Mouse (Mus musculus): Measurements from ENCODE around the gene Tnfrsf25. TPM values are rescaled to one million over a fixed set of nuclear protein-coding genes. Genes with fewer than 3 reads are reported as not detected.

Tnfrsf25 gene
- polyA plus RNA-seq, 1 experiment = 0.56 TPM

DNA sequence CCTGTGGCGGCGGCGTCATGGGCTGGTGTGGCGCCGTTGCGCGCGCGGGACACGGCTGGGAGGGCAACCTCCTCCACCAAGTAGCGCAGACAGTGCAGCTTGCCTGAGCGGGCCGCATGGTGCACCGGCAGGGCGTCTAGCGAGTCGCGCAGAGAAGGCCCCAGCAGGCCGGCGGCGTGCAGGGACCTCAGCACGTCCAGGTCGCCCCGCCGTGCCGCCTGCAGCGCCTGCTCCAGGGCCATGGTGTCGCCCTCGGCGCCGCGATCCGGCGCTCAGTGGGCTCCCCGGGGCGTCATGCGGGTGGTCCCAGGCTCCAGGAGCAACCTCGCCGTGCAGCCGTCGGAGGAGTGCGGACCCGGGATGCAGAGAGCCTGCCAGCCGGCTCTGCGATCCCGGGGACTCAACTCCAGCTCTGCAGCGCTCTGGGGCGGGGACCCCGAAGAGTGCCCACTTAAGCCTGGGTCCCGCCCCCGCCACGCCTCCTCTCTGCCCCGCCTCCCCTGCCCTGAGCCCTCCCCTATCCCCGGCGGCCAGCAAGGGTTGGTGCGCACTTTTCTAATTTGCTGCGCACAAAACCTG, 36.3 kb downstream of the Tnfrsf25 start, which contains the start of gene Espn:
Gene Espn (minus strand): TSS at position 406 of the 579 bp plus-strand sequence.
- no peaks in the 10 kb centered on the region for H3K9me3 ChIP-seq
- no peak for TF ChIP-seq GATA1 (IDR thresholded peaks at IDR 0.05; ENCODE audit: borderline replicate concordance, low read length)
- TF ChIP-seq FLI1 (IDR thresholded peaks at IDR 0.05; ENCODE audit: low read length) = no peak
- H3K4me1 ChIP-seq = peaks cover 51% of the 10 kb centered on the region
- peak within 1 kb of the TSS; percentile 85 for H3K4me3 ChIP-seq (replicated peaks)
- peaks cover 67% of the 10 kb centered on the region for H3K27me3 ChIP-seq (replicated peaks)
- no peaks in the 10 kb centered on the region for H3K36me3 ChIP-seq (replicated peaks; ENCODE audit: low read length)

DNA sequence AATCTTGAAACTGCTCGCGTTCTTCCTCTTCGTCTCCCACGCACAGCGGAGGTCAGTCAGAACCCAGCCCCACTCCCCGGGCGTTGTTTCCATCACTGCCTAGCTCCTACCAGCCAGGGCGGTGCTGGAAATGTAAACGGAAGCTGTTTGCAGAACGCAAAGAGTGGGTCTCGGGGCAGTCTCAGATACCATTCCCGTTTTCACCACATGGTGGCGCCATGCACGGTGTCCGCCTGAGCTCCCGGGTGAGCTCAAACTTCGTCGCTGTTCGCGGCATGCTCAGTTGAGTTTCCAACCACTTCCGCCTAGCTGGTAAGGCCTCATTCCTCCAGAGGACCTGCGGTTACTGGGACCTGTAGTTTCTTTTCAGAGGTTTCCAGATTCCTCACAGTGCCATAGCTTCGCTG, 38.0 kb downstream of the Tnfrsf25 start:
- H3K36me3 ChIP-seq (replicated peaks; ENCODE audit: low read length) = no peaks in the 10 kb centered on the region
- H3K4me1 ChIP-seq = peaks cover 66% of the 10 kb centered on the region
- no peaks in the 10 kb centered on the region for H3K9me3 ChIP-seq
- H3K4me3 ChIP-seq (replicated peaks) = peak overlapping the region; percentile 88
- TF ChIP-seq GATA1 (IDR thresholded peaks at IDR 0.05; ENCODE audit: borderline replicate concordance, low read length) = no peak
- TF ChIP-seq FLI1 (IDR thresholded peaks at IDR 0.05; ENCODE audit: low read length) = no peak
- H3K27me3 ChIP-seq (replicated peaks) = peaks cover 67% of the 10 kb centered on the region

DNA sequence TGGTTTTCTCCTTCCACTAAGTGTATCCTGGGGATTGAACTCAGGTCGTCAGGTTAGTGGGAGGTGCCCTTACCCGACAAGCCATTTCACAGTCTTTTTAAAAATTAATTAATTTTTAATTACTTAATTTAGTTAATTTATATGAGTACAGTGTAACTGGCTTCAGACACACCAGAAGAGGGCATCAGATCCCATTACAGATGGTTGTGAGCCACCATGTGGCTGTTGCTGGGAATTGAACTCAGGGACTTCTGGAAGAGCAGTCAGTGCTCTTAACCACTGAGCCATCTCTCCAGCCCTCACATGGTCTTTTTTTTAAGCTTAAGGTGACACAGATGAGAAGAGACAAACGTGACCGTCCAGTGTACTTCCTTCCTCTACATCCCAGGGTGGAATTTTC, 39.3 kb downstream of the Tnfrsf25 start:
- TF ChIP-seq FLI1 (IDR thresholded peaks at IDR 0.05; ENCODE audit: low read length) = no peak
- no peak for TF ChIP-seq GATA1 (IDR thresholded peaks at IDR 0.05; ENCODE audit: borderline replicate concordance, low read length)
- Histone ChIP-seq H3K4me1 (peaks cover 75% of the 10 kb centered on the region), H3K4me3 (replicated peaks) (no peak overlapping the region), H3K36me3 (replicated peaks; ENCODE audit: low read length) (no peaks in the 10 kb centered on the region), H3K27me3 (replicated peaks) (peaks cover 67% of the 10 kb centered on the region), H3K9me3 (no peaks in the 10 kb centered on the region)

DNA sequence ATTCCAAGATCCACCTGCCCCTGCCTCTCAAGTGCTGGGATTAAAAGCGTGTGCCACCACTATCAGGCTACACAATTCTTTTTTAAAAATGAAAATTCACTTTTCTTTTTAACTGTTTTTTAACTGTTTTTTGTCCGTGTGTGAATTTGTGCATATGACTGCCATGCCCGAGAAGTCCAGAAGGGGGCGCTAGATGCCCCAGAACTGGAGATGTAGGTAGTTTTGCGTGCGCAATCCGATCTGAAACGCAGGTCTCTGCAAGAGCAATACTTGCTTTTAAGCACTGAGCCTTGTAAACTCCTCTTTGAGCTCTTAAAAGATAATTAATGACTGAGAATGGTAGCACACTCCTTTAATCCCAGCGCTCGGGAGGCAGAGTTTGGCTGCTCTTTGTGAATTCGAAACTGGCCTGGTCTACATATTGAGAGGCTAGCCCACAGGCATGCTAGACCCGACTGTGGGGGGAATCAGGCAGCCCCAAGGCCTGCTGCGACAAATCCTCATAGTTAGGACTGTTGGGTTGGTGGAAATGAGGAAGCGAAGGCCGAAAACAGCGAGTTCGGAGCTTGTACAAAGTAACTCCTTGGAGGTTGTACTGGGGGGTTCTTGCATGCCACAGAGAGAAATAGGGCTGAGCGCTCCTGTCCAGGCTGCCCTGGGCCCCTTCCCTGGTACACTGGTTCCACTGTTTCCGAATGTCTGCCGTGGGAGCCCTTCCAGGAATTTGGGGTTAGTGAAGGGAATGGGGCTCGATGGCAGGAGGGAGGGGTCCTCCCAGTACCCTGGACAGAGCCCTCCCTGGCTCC, 42.2 kb downstream of the Tnfrsf25 start:
- peak overlapping the region; percentile 89 for H3K4me3 ChIP-seq (replicated peaks)
- TF ChIP-seq FLI1 (IDR thresholded peaks at IDR 0.05; ENCODE audit: low read length) = no peak
- TF ChIP-seq GATA1 (IDR thresholded peaks at IDR 0.05; ENCODE audit: borderline replicate concordance, low read length) = no peak
- no peaks in the 10 kb centered on the region for H3K36me3 ChIP-seq (replicated peaks; ENCODE audit: low read length)
- H3K4me1 ChIP-seq = peaks cover 55% of the 10 kb centered on the region
- peaks cover 70% of the 10 kb centered on the region for H3K27me3 ChIP-seq (replicated peaks)
- H3K9me3 ChIP-seq = no peaks in the 10 kb centered on the region

DNA sequence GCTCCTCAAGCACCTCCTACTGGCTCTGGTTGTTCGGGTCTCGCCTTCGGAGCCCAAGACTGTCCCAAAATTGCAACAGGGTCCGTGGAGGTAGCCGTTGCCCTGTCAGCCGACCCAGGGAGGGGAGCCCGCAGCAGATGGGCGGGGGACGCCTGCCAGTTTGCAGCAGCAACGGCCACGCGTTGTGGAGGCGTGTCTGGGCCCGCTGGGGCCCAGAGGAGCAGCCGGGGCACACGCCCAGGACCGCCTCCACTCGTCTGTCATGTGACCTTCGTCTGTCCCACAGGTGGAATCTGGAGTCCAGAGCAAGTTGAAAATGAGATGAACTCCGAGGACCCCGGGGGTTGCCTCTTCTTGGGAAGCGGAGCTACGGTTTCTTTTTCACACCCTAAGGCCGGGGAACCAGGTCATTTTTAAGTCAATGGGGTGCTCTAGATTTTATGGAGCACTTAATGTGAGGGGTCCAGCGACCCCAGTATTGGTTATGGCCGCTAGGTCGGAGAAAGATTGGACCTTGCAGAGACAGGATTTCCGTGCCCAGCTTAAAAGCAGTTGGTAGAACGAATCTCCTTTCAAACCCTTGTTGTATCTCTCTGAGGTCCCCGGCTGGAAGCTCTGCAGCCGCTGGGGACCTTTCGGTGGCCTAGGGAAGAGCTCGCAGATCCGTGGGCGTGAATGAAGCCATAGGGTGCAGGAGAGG, 43.0 kb downstream of the Tnfrsf25 start, which contains the start of gene Hes2:
Gene Hes2 (plus strand): TSS at position 283 of the 700 bp plus-strand sequence.
- H3K27me3 ChIP-seq (replicated peaks) = peaks cover 68% of the 10 kb centered on the region
- H3K4me3 ChIP-seq (replicated peaks) = peak within 1 kb of the TSS; percentile 89
- no peaks in the 10 kb centered on the region for H3K36me3 ChIP-seq (replicated peaks; ENCODE audit: low read length)
- peaks cover 51% of the 10 kb centered on the region for H3K4me1 ChIP-seq
- TF ChIP-seq GATA1 (IDR thresholded peaks at IDR 0.05; ENCODE audit: borderline replicate concordance, low read length) = no peak
- no peak for TF ChIP-seq FLI1 (IDR thresholded peaks at IDR 0.05; ENCODE audit: low read length)
- peaks cover 3% of the 10 kb centered on the region for H3K9me3 ChIP-seq

DNA sequence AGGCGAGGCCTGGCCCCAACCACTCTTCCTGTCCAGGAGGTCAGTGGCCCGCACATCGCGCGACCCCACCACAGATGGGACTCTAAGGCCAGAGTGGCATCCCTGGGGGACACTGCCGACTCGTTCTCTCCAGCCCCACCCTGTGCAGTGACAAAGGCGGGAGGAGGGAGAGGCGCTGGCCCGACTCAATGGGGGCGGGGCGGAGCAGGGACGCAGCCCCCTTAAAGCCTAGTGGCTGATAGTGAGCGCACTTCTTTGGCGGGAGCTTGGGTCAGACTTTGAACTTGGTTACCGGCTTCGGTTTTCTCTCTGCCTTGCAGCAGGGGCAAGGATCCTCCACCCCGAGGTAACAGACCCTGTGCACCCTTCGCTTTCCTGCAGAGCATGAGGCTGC, 43.5 kb downstream of the Tnfrsf25 start:
- no peaks in the 10 kb centered on the region for H3K36me3 ChIP-seq (replicated peaks; ENCODE audit: low read length)
- peak overlapping the region; percentile 89 for H3K4me3 ChIP-seq (replicated peaks)
- TF ChIP-seq GATA1 (IDR thresholded peaks at IDR 0.05; ENCODE audit: borderline replicate concordance, low read length) (no peak), FLI1 (IDR thresholded peaks at IDR 0.05; ENCODE audit: low read length) (no peak)
- peaks cover 48% of the 10 kb centered on the region for H3K4me1 ChIP-seq
- peaks cover 74% of the 10 kb centered on the region for H3K27me3 ChIP-seq (replicated peaks)
- H3K9me3 ChIP-seq = peaks cover 8% of the 10 kb centered on the region

DNA sequence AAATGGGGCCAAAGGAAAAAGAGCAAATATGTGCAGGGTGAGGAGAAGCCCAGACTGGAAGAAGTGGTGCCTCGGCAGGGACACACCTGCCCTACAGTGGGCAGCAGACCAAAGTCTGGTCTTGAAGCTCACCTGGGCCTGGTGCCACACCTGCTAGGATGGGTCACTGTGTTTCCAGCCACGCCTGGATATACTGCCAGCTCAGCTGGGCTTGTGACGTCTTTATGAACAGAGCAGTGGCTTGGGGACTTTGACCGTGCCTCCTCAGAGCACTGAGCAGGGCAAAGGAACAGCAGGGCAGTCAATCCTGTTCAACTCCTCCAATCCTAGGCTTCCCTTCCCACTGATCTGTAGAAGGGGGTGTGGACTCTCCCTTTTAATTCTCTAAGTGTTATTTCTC, 45.0 kb downstream of the Tnfrsf25 start:
- Histone ChIP-seq H3K9me3 (peaks cover 9% of the 10 kb centered on the region), H3K36me3 (replicated peaks; ENCODE audit: low read length) (no peaks in the 10 kb centered on the region), H3K4me1 (peaks cover 53% of the 10 kb centered on the region), H3K4me3 (replicated peaks) (no peak overlapping the region), H3K27me3 (replicated peaks) (peaks cover 71% of the 10 kb centered on the region)
- TF ChIP-seq FLI1 (IDR thresholded peaks at IDR 0.05; ENCODE audit: low read length) (no peak), GATA1 (IDR thresholded peaks at IDR 0.05; ENCODE audit: borderline replicate concordance, low read length) (no peak)

DNA sequence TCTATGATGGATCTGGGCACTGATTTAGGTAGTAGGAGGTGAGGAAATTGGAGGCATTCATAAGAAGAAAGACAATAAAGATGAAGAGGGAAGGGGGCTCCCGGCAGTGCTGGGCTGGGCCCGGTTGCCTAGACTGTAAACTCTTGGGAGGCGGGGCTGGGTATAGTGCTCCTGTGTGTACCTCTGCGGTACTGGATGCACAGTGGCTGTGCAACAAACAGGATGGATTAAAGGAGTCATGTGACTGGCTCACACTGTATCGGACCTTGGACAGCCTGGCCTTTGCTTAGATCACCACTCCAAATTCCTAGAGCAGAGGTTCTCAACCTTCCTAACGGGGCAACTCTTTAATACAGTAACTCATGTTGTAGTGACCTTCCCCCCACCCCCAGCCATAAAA, 45.9 kb downstream of the Tnfrsf25 start:
- H3K36me3 ChIP-seq (replicated peaks; ENCODE audit: low read length) = no peaks in the 10 kb centered on the region
- TF ChIP-seq FLI1 (IDR thresholded peaks at IDR 0.05; ENCODE audit: low read length) = no peak
- no peak for TF ChIP-seq GATA1 (IDR thresholded peaks at IDR 0.05; ENCODE audit: borderline replicate concordance, low read length)
- peaks cover 69% of the 10 kb centered on the region for H3K27me3 ChIP-seq (replicated peaks)
- H3K4me3 ChIP-seq (replicated peaks) = no peak overlapping the region
- peaks cover 57% of the 10 kb centered on the region for H3K4me1 ChIP-seq
- peaks cover 9% of the 10 kb centered on the region for H3K9me3 ChIP-seq

DNA sequence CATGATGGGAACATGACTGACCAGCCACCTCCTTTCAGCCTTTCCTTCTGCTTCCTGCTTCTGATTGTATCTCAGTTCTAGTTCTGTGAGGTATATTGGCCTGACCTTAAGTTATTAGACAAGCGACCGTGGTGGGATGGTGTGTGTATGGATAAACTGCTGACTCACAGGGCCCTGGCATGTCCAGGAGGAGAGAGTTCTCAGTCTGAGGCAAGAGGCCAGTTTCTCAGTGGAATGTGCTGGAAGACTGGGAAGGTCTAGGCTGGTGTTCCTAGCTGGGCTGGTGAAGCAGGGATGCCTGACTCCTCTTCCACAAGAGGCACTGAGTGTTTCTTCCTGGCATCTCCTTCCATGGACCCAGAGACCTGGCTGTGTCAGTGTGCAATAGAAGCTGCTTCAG, 47.0 kb downstream of the Tnfrsf25 start:
- TF ChIP-seq FLI1 (IDR thresholded peaks at IDR 0.05; ENCODE audit: low read length) (no peak), GATA1 (IDR thresholded peaks at IDR 0.05; ENCODE audit: borderline replicate concordance, low read length) (no peak)
- peaks cover 63% of the 10 kb centered on the region for H3K27me3 ChIP-seq (replicated peaks)
- no peaks in the 10 kb centered on the region for H3K36me3 ChIP-seq (replicated peaks; ENCODE audit: low read length)

More for the DNA sequence above, 47.0 kb downstream of the Tnfrsf25 start:
- peaks cover 9% of the 10 kb centered on the region for H3K9me3 ChIP-seq
- peaks cover 52% of the 10 kb centered on the region for H3K4me1 ChIP-seq
- H3K4me3 ChIP-seq (replicated peaks) = no peak overlapping the region

Measured in megakaryocyte, embryonic 14.5 days (primary cell).